Mouse (Mus musculus) cerebellum, postnatal 25 days (tissue): ENCODE data around the gene Hdac9.
"Not testable (repeated sequence)": the region's sequence is repeated elsewhere in the genome, so short reads cannot be mapped to it uniquely, and the experiment has no call there.

Experiments used
- DNase-seq, 2 experiments: peaks; one replicate each; pipeline ENCODE4 v3.0.0; 2021; ENCODE audit warnings: mixed read lengths in 2 of 2

Gene Hdac9

GRCm38 (mm10) chr12:34051112-34051511, 865.8 kb downstream of the Hdac9 start:
- DNase-seq, result peak in 1 of 2 experiments; percentile 25

GRCm38 (mm10) chr12:34040949-34041348, 875.9 kb downstream of the Hdac9 start:
- no peak for DNase-seq

GRCm38 (mm10) chr12:34040061-34040460, 876.8 kb downstream of the Hdac9 start:
- DNase-seq, result no peak

GRCm38 (mm10) chr12:34009796-34010195, 907.1 kb downstream of the Hdac9 start:
- not testable (repeated sequence) for DNase-seq
